Mouse (Mus musculus): ENCODE data around the gene Scaf11.
"Not testable (repeated sequence)": the region's sequence is repeated elsewhere in the genome, so short reads cannot be mapped to it uniquely, and the experiment has no call there.

The Scaf11 gene

DNA sequence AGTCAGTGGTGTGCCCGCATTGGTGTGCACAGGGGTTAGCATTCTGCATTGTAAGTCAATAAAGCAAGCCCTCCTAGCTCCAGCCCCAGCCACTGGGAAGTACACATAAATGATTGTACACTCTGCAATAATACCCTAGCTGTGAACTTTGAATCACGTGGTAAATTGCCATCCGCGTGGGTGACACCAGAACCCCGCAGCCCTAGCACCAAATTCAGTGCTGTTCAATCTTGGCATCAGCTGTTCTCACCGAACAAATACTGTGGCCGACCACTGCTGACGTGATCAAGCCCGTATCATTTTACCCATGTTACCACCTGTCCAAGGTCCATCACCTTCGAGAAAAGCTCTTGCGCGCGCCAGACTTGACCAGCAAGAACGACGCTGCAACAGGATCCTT lies 3.2 kb upstream of the Scaf11 start:
- DNase-seq = no peak

DNA sequence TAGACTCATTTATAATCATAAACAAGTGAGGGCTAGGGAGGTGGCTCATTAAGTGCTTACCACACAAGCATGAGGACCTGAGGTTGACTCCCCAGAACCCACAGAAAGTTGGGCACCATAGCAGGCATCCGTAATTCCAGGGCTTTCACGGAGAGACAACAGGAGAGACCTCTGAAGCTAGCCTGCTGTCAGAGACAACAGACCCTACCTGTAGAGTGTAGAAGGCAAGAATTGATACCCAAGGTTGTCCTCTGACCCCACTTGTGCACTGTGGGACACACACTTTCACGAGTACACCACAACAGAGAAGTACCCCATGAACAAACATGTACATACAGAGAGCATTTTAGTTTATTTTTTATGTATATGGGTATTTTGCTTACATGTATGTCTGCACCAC lies 2.0 kb upstream of the Scaf11 start:
- DNase-seq = no peak

GRCm38 (mm10) chr15:96461541-96462512 lies 1.2 kb upstream of the Scaf11 start:
- no peak for DNase-seq

- no peak for DNase-seq
Measured at GRCm38 (mm10) chr15:96460451-96460729, 253 bp downstream of the Scaf11 start.

GRCm38 (mm10) chr15:96459741-96460450 lies 747 bp downstream of the Scaf11 start:
- peak; percentile 63 to 66 for DNase-seq

DNA sequence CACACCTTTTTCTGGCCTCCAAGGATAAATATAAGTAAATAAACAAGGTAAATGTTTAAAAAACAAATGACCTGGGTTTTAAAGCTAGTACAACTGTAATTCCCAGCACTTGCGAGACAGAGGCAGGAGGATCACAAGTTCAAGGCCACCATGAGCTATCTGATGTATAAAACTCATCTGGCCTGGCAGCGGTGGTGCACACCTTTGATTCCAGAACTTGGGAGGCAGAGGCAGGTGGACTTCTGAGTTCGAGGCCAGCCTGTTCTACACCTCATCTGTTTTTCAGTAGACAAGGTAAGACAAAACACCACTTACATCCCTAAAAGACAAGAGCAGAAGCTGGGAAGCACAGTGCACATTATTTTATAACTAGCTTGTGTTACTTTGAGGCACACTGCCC lies 2.4 kb downstream of the Scaf11 start:
- DNase-seq = no peak

DNA sequence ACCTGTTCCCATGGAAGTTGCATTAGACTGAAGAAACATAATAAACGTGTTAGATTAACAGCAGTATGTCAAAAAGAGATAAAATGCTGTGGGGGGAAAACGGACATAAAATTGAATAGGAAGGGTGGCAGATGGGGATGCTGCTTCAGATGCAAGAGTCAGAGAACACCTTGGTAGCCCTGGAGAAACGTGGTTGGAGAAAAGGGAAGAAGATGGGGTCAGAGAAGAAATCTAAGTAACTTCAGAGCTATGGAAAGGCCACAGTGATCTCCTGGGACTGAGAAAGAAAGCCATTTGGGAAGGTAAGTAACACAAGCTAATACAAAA lies 3.3 kb downstream of the Scaf11 start:
- DNase-seq = no peak

- DNase-seq = no peak
Measured at GRCm38 (mm10) chr15:96456651-96457337, 3.8 kb downstream of the Scaf11 start.

GRCm38 (mm10) chr15:96455595-96456214 lies 4.9 kb downstream of the Scaf11 start:
- no peak for DNase-seq

- DNase-seq = no peak
Measured at GRCm38 (mm10) chr15:96453346-96453745, 7.3 kb downstream of the Scaf11 start.

DNA sequence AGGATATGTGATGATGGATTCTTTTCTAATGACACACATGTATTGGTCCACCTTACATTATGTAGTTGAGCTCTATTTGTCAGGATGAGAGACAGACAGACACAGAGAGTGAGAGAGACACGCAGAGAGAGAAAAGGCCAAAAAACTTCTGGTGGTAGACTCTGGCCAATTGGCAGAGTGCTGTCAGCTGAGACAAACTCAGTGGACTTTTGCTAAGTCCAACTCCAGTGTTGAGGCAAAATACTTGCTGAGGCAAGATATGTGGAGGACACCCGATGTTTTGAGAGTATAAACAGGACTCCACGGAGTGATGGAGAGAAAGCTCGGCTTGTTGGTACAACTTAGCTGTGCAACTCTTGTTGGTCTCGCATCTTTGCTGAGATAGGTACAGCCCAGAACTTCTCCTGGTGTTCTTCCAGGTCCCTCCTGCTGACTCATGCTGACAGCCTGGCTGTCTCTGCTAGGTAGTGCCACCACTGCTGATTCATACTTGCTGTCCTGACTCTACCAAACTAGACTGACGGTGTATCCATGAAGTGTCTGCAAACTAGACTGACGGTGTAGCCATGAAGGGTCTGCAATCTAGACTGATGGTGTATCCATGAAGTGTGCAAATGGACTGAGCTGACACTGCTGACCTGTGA lies 11.9 kb downstream of the Scaf11 start:
- peak in 1 of 2 experiments; percentile 21 for DNase-seq

DNA sequence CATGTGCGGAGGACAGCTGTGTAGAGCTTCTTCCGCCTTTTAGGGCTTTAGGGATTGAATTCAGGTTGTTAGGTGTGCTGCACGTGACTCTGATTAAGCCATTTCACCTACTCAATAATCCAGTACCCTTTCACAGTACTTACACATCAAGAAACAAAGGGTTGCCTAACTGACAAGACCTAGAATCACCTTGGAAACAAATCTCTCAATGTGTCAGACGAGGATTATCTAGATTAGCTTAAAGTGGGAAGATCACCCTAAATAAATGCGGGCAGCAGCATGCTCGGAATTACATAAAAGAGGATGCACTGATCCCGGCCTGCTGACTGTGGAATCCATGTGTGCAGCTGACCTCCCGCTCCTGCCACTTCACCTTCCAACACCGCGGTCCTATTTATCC lies 13.9 kb downstream of the Scaf11 start:
- no peak for DNase-seq

- DNase-seq = not testable (repeated sequence)
Measured at GRCm38 (mm10) chr15:96441480-96441879, 19.2 kb downstream of the Scaf11 start.

DNA sequence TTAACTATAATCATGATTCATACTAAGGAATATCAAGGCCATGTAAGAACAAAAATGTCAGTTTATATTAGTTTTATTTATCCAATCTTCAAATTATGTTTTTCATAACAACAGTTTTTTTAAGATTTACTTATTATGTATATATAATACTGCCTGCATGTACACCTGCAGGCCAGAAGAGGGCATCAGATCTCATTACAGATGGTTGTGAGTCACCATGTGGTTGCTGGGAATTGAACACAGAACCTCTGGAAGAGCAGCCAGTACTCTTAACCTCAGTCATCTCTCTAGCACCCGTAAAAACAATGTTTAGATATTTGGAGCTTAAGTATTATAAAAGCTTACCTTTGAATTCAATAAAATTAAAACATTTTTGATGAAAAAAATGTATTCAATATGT lies 26.4 kb downstream of the Scaf11 start:
- no peak for DNase-seq

DNA sequence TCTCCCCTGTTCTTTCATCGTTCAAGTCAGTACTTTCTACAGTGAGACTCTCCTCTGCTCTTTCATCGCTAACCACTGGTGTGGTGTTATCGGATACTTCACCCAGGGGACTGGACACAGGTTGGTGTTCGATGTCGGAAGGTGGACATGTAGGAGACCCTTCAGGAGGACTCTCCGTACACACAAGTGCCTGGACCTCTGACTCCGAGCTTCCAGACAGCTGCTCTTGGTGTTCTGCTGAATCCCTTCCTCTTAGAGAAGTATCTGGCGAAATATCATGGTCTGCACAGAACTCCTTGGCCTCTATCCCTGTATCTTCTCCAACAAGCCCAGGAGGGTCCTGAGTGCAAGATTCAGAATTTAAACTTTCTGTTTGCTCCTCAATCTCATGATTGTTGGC lies 40.7 kb downstream of the Scaf11 start:
- no peak for DNase-seq

DNA sequence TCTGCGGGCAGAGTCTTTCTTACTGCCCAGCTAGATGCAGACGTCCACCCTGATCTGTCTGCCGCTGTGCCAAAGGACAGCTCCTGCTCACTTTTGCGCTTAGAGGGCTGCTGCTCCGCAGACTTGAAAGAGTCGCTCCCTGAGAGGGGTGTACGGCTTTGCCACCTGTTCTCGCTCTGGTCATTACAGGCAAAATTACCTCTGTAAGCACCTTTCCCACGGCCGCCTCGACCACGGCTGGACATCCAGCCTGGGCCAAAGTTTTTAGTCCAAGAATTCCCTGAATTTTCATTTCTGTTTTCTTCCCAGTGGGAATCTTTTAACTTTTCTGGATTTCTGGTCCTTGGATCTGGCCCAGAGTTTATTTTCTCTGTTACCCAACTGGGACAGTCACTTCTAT lies 42.5 kb downstream of the Scaf11 start:
- DNase-seq = no peak

DNA sequence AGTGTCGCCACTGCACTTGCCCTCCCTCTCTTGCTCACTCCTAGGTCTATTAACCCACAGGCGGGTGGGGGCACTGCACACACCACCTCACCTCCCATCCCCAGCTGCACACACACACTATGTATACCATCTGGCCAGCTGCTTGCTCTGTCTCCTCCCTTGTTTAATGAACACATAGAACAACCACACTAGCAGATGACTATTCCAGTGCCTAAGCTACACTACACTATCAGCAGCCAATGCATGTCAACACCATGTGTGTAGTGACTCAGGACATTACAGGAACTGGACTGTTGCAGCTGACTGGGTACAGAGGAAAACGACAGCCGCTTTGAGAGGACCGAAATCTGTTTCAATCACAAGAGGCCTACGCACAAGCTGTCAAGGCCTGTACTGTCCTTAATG lies 51.9 kb downstream of the Scaf11 start:
- DNase-seq = no peak

- no peak for DNase-seq
Measured at GRCm38 (mm10) chr15:96407151-96407550, 53.5 kb downstream of the Scaf11 start.

GRCm38 (mm10) chr15:96406253-96406652 lies 54.4 kb downstream of the Scaf11 start:
- DNase-seq = no peak

DNA sequence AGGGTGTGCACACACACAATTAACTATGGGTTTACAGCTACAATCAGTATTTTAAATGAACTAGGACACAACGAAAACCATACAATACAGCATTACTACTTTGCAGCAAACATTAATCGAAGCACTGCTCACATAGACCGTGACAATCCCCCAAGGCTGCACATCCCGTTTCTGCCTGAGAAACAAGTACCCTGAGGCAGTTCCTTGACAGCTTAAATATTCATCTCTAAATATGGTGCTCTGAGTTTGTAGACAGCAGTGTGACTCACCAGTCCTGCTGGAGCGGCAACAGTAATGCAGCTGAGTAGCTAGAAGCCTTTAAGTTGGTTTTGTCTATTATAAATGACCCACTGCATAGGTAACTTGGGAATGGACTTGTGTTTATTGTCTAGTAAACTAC lies 55.1 kb downstream of the Scaf11 start:
- no peak for DNase-seq

- DNase-seq = no peak
Measured at GRCm38 (mm10) chr15:96398333-96398732, 62.3 kb downstream of the Scaf11 start.

DNA sequence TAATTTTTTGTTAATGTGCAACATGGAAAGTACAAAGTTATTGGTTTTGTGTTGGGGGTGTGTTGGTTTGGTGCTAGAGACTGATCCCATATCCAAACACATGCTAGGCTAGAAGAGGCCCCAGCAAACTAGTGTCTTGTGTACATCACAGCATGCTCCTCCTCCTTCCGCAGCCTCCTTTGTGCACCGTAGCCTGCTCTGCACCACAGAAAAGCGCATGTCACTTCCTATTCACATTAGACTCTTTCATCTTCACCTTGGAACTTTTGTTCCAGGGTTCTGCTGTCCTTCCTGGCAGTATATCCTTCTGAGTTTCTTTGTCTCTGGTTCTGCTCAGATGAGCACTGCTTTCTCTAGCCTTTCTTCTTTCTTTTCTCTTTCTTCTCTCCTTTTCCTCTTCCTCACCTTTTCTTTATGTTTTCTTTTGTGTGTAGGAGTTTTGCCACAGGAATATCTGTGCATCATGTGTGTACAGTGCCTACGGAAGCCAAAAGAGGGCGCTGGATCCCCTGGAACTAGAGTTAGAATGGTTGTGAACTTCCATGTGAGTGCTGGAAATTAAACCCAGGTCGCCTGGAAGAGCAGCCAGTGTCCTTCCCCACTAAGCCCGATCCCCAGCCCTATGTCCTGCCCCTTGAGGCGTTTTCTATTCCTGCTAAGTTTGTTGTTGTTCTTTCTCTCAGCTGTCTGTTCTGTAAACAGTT lies 63.9 kb downstream of the Scaf11 start:
- no peak for DNase-seq
